Mouse (Mus musculus) urinary bladder, postnatal 14 days (tissue): Measurements from ENCODE around the gene Foxp3.

ENCODE experiments used
- DNase-seq: peaks from one replicate; pipeline ENCODE4 v3.0.0; 2021; ENCODE audit warnings: low spot score

Foxp3 gene

GRCm38 (mm10) chrX:7617889-7618551 is 44.6 kb downstream of the Foxp3 start:
- DNase-seq = no peak

- DNase-seq = no peak
Measured at GRCm38 (mm10) chrX:7632560-7632959, 59.1 kb downstream of the Foxp3 start.

- no peak for DNase-seq
Measured at GRCm38 (mm10) chrX:7635101-7635500, 61.7 kb downstream of the Foxp3 start.

- DNase-seq = peak; percentile 70
Measured at GRCm38 (mm10) chrX:7638401-7639091, 65.1 kb downstream of the Foxp3 start, which contains the start of gene Syp. Gene Syp (plus strand): TSS chrX:7638471.

- DNase-seq = no peak
Measured at GRCm38 (mm10) chrX:7639536-7640325, 66.3 kb downstream of the Foxp3 start.

- no peak for DNase-seq
Measured at GRCm38 (mm10) chrX:7640785-7641184, 67.3 kb downstream of the Foxp3 start.
